Mouse (Mus musculus) hindbrain, embryonic 13.5 days (tissue): Measurements from ENCODE around the gene Src. TPM values are rescaled to one million over a fixed set of nuclear protein-coding genes. Genes with fewer than 3 reads are reported as not detected.
"Not testable (repeated sequence)": the region's sequence is repeated elsewhere in the genome, so short reads cannot be mapped to it uniquely, and the experiment has no call there.

Experiments
- ATAC-seq: fragments of 200-750 bp; cut with Nextera tagmentation; 2 replicates; pipeline ENCODE4 v1.8.0; 2017; ENCODE audit warnings: moderate TSS enrichment; ENCODE audit not compliant: low FRiP score
- H3K27ac ChIP-seq: fragments of 300-500 bp; sonication (generic); 2 replicates; pipeline ENCODE4 v1.5.1; 2015; ENCODE audit warnings: inconsistent platforms, mild to moderate bottlenecking, moderate library complexity
- H3K27me3 ChIP-seq: fragments of 300-500 bp; sonication (generic); 2 replicates; pipeline ENCODE4 v1.6.1; 2015; ENCODE audit warnings: mild to moderate bottlenecking, inconsistent platforms
- H3K36me3 ChIP-seq: fragments of 300-500 bp; sonication (generic); 2 replicates; pipeline ENCODE4 v1.6.1; 2015; ENCODE audit warnings: mild to moderate bottlenecking, inconsistent platforms
- H3K4me1 ChIP-seq: fragments of 300-500 bp; sonication (generic); replicated peaks from 2 replicates; pipeline ENCODE4 v1.6.1; 2015; ENCODE audit warnings: inconsistent platforms
- H3K4me2 ChIP-seq: fragments of 300-500 bp; sonication (generic); 2 replicates; pipeline ENCODE4 v1.6.1; 2015; ENCODE audit warnings: inconsistent platforms, mild to moderate bottlenecking, moderate library complexity
- H3K4me3 ChIP-seq: fragments of 300-500 bp; sonication (generic); 2 replicates; pipeline ENCODE4 v1.5.1; 2015; ENCODE audit warnings: mild to moderate bottlenecking, inconsistent platforms
- H3K9ac ChIP-seq: fragments of 300-500 bp; sonication (generic); 2 replicates; pipeline ENCODE4 v1.6.1; 2015; ENCODE audit warnings: mild to moderate bottlenecking, inconsistent platforms
- H3K9me3 ChIP-seq: fragments of 300-500 bp; sonication (generic); 2 replicates; pipeline ENCODE4 v1.6.1; 2016; ENCODE audit warnings: inconsistent platforms
- WGBS: fragments of 180-500 bp; shearing (Covaris S2); methylation state at CpG from one replicate; pipeline ENCODE4 v1.1.7; 2015; 5-methylcytosine and 5-hydroxymethylcytosine counted together
- polyA plus RNA-seq: library from polyadenylated mRNA; unstranded; fragments of >200 nt; fragmentation: Nextera tagmentation; extraction: Ambion mirVana; gene quantifications from 2 replicates; pipeline ENCODE4 v1.2.1, GENCODE M21; 2015

Src gene
- polyA plus RNA-seq: 31.3 and 31.8 TPM in 2 replicates

DNA sequence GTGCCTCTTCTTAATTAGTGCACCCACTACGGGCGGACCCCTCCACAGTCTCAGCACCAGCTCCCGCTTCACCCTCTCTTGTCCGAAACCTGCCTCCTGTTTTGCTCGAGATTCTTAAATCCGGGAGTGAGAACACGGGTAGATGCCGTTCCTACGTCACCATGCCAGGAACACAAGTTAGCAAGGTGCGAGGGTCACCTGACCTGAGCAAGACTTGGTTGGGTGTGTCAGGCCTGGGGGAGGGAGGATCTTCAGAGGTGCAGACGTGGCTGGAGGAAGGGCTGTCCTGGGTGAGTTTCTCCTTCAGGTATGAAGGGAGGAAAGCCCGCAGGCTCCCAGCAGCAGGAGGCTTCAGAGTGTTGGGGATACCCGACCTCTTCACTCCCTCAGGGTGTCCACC, at the start of gene Src:
TSS of gene Src (plus strand) at position 239 of the 400 bp plus-strand sequence.
- H3K4me1 ChIP-seq: peaks cover 28% of the 10 kb centered on the region
- no peaks in the 10 kb centered on the region for H3K36me3 ChIP-seq
- H3K9me3 ChIP-seq: no peaks in the 10 kb centered on the region
- peak within 1 kb of the TSS; percentile 48; the same call in 1 of the 2 replicates for H3K27ac ChIP-seq
- H3K9ac ChIP-seq: no peak within 1 kb of the TSS; the same call in 1 of the 2 replicates
- no peaks in the 10 kb centered on the region for H3K27me3 ChIP-seq
- ATAC-seq: no peak
- H3K4me3 ChIP-seq: no peak within 1 kb of the TSS
- 24% methylated on average over 13 of the region's 13 CpGs for WGBS
- H3K4me2 ChIP-seq: 0 out of 2 replicates have a peak within 1 kb of the TSS, but pooled peaks have one; percentile 17

DNA sequence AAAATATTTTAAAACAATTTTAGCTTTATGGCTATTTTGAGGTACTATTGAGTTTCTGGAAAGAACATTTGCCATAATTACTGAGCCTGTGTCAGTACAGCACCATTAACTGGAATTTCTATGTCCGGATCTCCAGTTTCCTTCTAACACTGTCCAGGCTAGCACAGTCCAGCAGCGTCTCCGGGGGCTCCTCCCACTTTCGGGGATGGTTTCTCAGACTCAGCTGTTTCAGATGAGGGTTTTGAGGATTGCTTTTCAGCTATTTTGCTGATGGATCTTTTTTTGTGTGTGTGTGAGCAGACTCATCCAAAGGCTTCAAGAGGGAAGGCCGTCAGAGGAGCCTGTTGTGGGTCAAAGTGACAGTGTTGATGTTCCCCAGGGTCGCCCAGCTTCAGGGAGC, 46.5 kb upstream of the Src start:
- ATAC-seq: no peak
- Histone ChIP-seq H3K9me3 (no peaks in the 10 kb centered on the region), H3K4me2 (no peak overlapping the region), H3K27ac (no peak overlapping the region), H3K4me3 (no peak overlapping the region), H3K36me3 (peaks cover 7% of the 10 kb centered on the region), H3K4me1 (peaks cover 62% of the 10 kb centered on the region), H3K27me3 (no peaks in the 10 kb centered on the region), H3K9ac (0 out of 2 replicates have a peak overlapping the region, but pooled peaks have one; percentile 44)
- 79% methylated on average over 6 of the region's 6 CpGs for WGBS

DNA sequence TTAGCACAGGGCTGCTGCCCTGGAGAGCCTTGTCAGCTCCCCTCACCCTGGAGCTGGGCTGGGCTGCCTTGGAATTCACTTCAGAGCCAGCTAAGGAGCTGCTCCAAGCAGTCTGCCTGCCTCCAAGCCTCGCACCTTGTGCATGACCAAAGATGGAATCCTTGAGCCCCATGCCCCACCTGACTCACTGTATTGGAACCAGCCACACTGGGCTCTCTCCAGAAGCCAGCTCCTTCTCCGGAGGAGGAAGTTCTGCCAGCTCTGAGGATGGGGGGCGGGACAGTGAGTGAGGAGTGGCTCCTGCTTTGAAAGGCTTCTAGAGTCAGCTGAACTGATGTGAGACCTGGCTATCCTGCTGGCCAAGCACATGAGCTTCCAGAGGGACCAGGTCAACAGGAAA, 44.6 kb upstream of the Src start:
- no peak for ATAC-seq
- H3K9me3 ChIP-seq: no peaks in the 10 kb centered on the region
- no peak overlapping the region for H3K9ac ChIP-seq
- H3K36me3 ChIP-seq: peaks cover 7% of the 10 kb centered on the region
- no peak overlapping the region for H3K4me2 ChIP-seq
- no peaks in the 10 kb centered on the region for H3K27me3 ChIP-seq
- H3K4me1 ChIP-seq: peaks cover 52% of the 10 kb centered on the region
- WGBS: 86% methylated on average over 3 of the region's 3 CpGs
- H3K27ac ChIP-seq: no peak overlapping the region
- no peak overlapping the region for H3K4me3 ChIP-seq

DNA sequence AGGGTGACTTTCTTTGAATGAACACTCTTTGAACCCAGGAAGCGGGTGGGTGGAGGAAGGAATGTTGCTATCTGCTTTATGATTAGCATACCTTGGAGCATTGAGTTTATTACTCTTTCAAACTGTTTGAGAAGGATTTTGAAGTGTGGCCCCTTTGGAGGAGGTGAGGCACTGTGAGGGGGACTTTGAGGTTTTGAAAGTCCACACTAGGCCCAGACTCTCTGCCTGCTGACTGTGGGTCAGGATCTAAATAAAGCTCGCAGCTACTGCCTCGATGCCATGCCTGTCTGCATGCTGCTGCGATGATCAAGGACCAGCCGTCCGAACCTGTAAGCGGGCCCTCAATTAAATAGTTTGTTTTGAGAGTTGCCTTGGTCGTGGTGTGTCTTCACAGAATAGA, 43.2 kb upstream of the Src start:
- Histone ChIP-seq H3K36me3 (peaks cover 19% of the 10 kb centered on the region), H3K4me3 (no peak overlapping the region), H3K27me3 (no peaks in the 10 kb centered on the region), H3K4me2 (no peak overlapping the region), H3K9me3 (no peaks in the 10 kb centered on the region), H3K27ac (no peak overlapping the region), H3K4me1 (peaks cover 42% of the 10 kb centered on the region), H3K9ac (no peak overlapping the region)
- no peak for ATAC-seq
- WGBS: 49% methylated on average over 8 of the region's 8 CpGs

DNA sequence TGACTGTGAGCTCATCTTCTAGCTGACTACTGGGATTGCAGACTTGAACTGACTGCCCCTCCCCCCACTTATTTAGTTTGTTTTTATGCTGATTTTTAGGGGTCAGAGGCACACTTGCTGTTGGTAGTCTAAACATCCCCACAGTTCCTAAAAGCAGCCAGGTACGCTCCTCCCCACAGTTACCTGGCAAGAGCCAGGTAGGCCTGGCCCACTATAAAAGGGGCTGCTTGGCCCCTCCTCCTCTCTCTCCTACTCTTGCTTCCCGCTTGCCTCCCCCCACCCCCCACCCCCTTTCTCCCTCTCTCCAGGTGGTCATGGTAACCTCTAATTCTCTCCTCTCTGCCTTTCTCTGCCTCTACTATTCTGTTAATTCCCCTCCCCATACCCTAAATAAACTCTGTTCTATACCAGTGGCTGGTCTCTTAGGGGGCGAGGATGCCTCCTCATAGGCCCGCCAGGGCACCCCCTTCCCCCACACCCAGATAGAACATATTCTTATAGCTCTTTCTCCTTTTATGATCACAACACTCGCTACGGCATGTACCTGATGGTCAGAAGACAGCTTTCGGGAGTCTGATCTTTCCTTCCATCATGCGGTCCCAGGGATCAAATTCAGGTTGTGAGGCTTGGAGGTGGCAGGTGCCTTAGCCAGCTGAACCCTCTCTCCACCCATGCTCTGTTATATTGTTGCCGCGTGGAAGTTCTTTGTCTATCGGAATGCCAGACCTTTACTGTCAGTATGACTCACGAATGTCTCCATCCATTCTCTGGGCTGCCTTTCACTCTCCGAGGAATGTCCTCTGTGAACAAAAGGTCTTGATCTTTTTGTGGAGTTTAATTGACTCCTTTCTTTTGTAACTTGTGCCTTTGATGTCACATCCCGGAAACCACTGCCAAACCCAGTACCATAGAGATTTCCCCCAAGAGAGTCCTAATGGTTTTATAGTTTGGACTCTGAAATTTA, 42.2 kb upstream of the Src start:
- peak overlapping the region; percentile 17; the same call in 1 of the 2 replicates for H3K4me3 ChIP-seq
- H3K4me1 ChIP-seq: peaks cover 42% of the 10 kb centered on the region
- peaks cover 22% of the 10 kb centered on the region for H3K36me3 ChIP-seq
- peak overlapping the region; percentile 55; the same call in 1 of the 2 replicates for H3K9ac ChIP-seq
- no peaks in the 10 kb centered on the region for H3K9me3 ChIP-seq
- no peaks in the 10 kb centered on the region for H3K27me3 ChIP-seq
- peak overlapping the region; percentile 35 for H3K4me2 ChIP-seq
- 8% methylated on average over 14 of the region's 14 CpGs for WGBS
- peak overlapping the region; percentile 72 for H3K27ac ChIP-seq
- 0 out of 2 replicates have a peak, but pooled peaks have one; percentile 39 for ATAC-seq

DNA sequence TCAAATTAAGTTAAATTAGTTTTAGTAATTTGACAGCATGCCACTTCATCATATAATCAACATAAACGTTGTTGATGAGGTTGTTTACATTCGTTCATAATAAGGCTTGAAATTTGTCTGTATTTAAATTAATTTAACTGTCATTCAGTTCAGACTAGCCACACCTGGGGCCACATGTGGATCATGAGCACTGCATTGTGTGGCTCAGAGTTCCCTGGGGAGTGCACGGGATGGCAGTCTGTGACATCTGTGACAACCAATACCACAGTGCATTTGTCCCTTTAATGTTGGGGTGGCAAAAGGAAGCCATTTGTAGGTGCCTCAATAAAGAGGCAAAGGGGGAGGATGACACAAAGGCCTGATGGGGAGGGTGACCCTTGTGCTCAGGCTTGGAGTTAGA, 41.2 kb upstream of the Src start:
- peaks cover 36% of the 10 kb centered on the region for H3K4me1 ChIP-seq
- ATAC-seq: no peak
- H3K27ac ChIP-seq: no peak overlapping the region
- no peak overlapping the region for H3K9ac ChIP-seq
- no peak overlapping the region for H3K4me2 ChIP-seq
- 22% methylated on average over 3 of the region's 3 CpGs for WGBS
- H3K36me3 ChIP-seq: peaks cover 27% of the 10 kb centered on the region
- no peaks in the 10 kb centered on the region for H3K9me3 ChIP-seq
- no peak overlapping the region for H3K4me3 ChIP-seq
- H3K27me3 ChIP-seq: no peaks in the 10 kb centered on the region

DNA sequence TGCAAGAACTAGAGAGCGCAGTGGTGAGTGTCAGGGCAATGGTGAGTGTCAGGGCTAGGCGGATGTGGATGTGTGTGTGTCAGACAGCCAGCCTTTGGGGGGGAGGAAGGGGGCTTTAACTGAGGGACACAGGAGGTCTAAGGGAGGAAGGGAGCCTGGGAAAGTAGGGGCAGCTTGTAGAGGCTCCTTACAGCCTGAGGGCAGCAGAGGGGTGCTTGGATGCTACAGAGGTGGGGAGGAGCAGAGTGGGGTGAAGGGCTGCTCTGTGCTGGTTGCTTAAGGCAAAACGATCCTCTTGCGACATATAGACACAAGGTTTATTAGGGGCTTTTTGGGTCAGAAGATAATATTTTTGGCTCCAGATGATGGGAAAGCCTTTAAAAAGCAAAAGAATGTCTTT, 33.4 kb upstream of the Src start:
- no peak overlapping the region for H3K9ac ChIP-seq
- WGBS: 79% methylated on average over 4 of the region's 4 CpGs
- H3K36me3 ChIP-seq: peaks cover 38% of the 10 kb centered on the region
- H3K4me3 ChIP-seq: no peak overlapping the region
- no peaks in the 10 kb centered on the region for H3K27me3 ChIP-seq
- no peaks in the 10 kb centered on the region for H3K9me3 ChIP-seq
- H3K4me1 ChIP-seq: peaks cover 13% of the 10 kb centered on the region
- H3K27ac ChIP-seq: 0 out of 2 replicates have a peak overlapping the region, but pooled peaks have one; percentile 24
- ATAC-seq: no peak
- no peak overlapping the region for H3K4me2 ChIP-seq

DNA sequence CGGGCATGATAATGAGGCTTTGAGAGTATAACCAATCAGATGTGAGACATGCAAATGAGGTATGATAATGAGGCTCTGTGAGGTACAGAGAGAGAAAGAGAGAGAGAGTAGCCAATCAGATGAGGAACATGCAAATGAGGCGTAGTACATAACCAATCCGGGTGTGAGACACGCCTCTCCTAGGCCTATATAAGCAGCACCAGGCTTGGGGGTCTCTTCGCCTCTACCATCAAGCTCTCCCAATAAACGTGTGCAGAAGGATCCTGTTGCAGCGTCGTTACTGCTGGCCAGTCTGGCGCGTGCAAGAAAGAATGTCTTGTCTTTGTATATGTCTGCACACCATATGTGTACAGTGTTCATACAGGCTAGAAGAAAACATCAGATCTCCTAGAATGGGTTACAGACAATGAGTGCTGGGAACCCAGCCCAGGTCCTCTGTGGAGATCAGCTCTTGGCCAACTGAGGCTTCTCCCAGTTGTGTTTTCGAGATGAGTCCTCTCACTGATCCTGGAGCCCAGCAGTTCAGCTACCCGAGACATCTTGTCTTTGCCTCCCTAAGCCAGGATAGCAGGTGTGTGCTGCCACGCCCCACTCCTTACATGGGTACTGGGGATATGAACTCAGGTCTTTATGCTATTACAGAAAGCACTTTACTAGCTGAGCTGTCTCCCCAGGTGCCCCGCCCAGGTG, 29.2 kb upstream of the Src start:
- 96% methylated on average over 14 of the region's 14 CpGs for WGBS
- not testable (repeated sequence) for H3K9me3 ChIP-seq, H3K9ac ChIP-seq, H3K4me3 ChIP-seq, H3K4me2 ChIP-seq, H3K27ac ChIP-seq, ATAC-seq, H3K27me3 ChIP-seq, H3K4me1 ChIP-seq
- peaks cover 36% of the 10 kb centered on the region for H3K36me3 ChIP-seq

DNA sequence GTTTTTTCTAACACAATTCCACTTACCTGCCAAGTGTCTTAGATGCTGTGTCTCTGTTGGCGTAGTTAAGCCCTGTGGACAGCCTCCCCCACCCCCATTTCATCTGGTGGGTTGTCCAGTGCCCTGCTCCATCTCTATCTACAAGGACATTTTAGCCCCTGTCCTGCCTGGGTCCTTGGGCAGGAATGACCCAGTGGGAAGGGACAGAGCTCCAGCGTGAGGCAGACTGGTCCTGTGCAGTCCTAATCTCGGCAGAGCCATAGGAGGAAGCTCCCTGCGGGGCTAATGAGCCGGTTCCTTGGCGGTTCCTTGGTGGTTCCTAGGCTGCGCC, 28.7 kb upstream of the Src start:
- no peak overlapping the region for H3K4me3 ChIP-seq
- H3K4me1 ChIP-seq: peaks cover 4% of the 10 kb centered on the region
- H3K27me3 ChIP-seq: no peaks in the 10 kb centered on the region
- 88% methylated on average over 7 of the region's 7 CpGs for WGBS
- H3K4me2 ChIP-seq: no peak overlapping the region
- peaks cover 34% of the 10 kb centered on the region for H3K36me3 ChIP-seq
- H3K9me3 ChIP-seq: no peaks in the 10 kb centered on the region
- 0 out of 2 replicates have a peak overlapping the region, but pooled peaks have one; percentile 18 for H3K27ac ChIP-seq
- peak overlapping the region; percentile 13; the same call in 1 of the 2 replicates for H3K9ac ChIP-seq
- ATAC-seq: no peak

DNA sequence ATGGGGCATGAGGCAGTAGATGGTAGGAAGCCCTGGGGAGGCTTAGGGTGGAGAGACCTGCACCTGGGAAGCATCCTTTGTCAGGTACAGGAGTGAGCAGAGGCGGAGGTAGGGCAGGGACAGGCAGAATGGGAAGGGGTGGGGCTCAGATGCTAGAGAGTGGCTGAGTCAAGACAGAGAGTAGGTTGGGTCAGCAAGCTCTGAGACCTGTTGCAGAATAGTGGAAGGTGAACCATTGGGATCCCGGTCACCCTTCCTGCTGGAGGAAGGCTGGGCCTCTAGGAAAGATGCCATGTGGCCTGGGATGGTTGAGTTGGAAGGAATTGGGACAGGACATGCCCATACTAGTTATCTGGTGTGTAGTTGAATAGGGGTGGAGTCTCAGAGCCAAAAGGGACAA, 25.9 kb upstream of the Src start:
- WGBS: 98% methylated on average over 2 of the region's 2 CpGs
- Histone ChIP-seq H3K9ac (no peak overlapping the region), H3K4me1 (peaks cover 14% of the 10 kb centered on the region), H3K36me3 (peaks cover 46% of the 10 kb centered on the region), H3K27ac (no peak overlapping the region), H3K4me3 (no peak overlapping the region), H3K4me2 (no peak overlapping the region), H3K27me3 (no peaks in the 10 kb centered on the region), H3K9me3 (no peaks in the 10 kb centered on the region)
- ATAC-seq: no peak

DNA sequence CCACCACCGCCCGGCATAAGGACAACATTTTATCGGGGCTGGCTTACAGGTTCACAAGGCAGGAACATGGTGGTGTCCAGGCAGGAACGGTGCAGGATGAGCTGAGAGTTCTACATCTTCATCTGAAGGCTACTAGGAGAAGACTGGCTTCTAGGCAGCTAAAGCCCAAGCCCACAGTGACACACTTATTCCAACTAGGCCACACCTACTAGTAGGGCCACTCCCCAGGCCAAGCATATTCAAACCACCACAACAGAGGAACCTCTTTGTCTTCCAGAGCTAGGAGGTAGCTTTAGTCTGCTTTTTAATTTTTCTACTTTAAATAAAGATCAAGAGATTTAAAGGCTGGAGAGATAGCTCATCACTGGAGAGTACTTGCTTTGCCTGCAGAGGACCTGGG, 24.7 kb upstream of the Src start:
- Histone ChIP-seq H3K4me2 (no peak overlapping the region), H3K27me3 (no peaks in the 10 kb centered on the region), H3K4me1 (peaks cover 14% of the 10 kb centered on the region), H3K9me3 (no peaks in the 10 kb centered on the region), H3K36me3 (peaks cover 58% of the 10 kb centered on the region), H3K9ac (no peak overlapping the region), H3K27ac (no peak overlapping the region), H3K4me3 (no peak overlapping the region)
- no peak for ATAC-seq
- 99% methylated on average over 4 of the region's 4 CpGs for WGBS

DNA sequence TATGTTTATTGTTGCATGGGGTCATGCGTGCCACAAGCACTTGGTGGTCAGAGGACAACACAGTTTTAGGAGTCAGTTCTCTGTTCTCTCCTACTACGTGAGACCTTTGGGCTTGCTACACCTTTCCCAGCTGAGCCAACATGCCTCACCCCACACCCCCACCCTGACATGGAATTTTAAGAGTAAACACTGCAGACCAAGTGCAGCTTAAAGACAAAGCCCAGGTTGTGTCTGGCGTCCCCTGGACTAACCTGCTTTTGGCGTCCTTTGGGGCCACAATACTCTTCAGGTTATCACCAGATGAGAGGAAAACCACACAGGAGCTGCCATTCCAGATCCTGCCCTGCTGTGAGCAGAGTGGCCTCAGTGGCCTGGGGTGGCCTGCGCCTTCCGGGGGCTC, 23.4 kb upstream of the Src start:
- H3K9ac ChIP-seq: peak overlapping the region; percentile 43; the same call in 1 of the 2 replicates
- H3K27ac ChIP-seq: peak overlapping the region; percentile 60
- WGBS: 79% methylated on average over 6 of the region's 6 CpGs
- no peaks in the 10 kb centered on the region for H3K9me3 ChIP-seq
- peaks cover 57% of the 10 kb centered on the region for H3K36me3 ChIP-seq
- ATAC-seq: no peak
- peaks cover 14% of the 10 kb centered on the region for H3K4me1 ChIP-seq
- no peak overlapping the region for H3K4me3 ChIP-seq
- H3K27me3 ChIP-seq: no peaks in the 10 kb centered on the region
- H3K4me2 ChIP-seq: no peak overlapping the region
